Mouse (Mus musculus): ENCODE data around the gene Mtf2.
A peak's percentile ranks its signal among the peaks of the same experiment; 100 is the strongest.
"Not testable (repeated sequence)": the region's sequence is repeated elsewhere in the genome, so short reads cannot be mapped to it uniquely, and the experiment has no call there.

Gene Mtf2

GRCm38 (mm10) chr5:108065465-108066411, at the start of gene Mtf2:
Mtf2 (plus strand) TSS chr5:108065674.
- DNase-seq = peak; percentile 97 to 98

DNA sequence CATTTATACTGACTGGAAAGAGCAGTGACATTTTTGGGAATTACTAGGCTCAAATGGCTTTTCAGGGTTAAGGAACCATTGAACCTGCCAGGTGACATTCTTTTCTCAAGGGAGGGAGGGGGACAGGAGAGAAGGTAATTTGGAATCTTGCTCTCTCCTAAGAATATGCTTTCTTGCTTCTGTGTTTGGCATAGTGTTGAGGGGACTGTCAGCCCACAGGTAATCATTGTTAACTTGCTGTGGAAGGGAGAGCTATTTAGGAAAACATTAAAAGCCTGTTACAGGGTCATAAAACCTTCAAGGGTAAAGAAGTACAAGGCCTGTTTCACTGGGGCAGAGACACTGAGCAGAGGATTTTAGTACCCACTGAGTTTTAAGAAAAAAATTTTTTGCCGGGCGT, 48.2 kb upstream of the Mtf2 start:
- no peak for DNase-seq

- no peak for DNase-seq
Measured at GRCm38 (mm10) chr5:108019367-108019766, 46.1 kb upstream of the Mtf2 start.

GRCm38 (mm10) chr5:108021346-108021745, 44.1 kb upstream of the Mtf2 start:
- DNase-seq = no peak

GRCm38 (mm10) chr5:108028230-108028629, 37.2 kb upstream of the Mtf2 start:
- DNase-seq = no peak

- not testable (repeated sequence) for DNase-seq
Measured at GRCm38 (mm10) chr5:108028797-108029536, 36.5 kb upstream of the Mtf2 start.

GRCm38 (mm10) chr5:108029968-108030367, 35.5 kb upstream of the Mtf2 start:
- peak in 1 of 2 experiments; percentile 23 for DNase-seq

- no peak for DNase-seq
Measured at GRCm38 (mm10) chr5:108031267-108031666, 34.2 kb upstream of the Mtf2 start.

GRCm38 (mm10) chr5:108034194-108034593, 31.3 kb upstream of the Mtf2 start:
- peak in 1 of 2 experiments; percentile 20 for DNase-seq

GRCm38 (mm10) chr5:108035523-108035922, 30.0 kb upstream of the Mtf2 start:
- DNase-seq = no peak

- DNase-seq = no peak
Measured at GRCm38 (mm10) chr5:108042061-108042460, 23.4 kb upstream of the Mtf2 start.

- DNase-seq = no peak
Measured at GRCm38 (mm10) chr5:108043908-108044307, 21.6 kb upstream of the Mtf2 start.

DNA sequence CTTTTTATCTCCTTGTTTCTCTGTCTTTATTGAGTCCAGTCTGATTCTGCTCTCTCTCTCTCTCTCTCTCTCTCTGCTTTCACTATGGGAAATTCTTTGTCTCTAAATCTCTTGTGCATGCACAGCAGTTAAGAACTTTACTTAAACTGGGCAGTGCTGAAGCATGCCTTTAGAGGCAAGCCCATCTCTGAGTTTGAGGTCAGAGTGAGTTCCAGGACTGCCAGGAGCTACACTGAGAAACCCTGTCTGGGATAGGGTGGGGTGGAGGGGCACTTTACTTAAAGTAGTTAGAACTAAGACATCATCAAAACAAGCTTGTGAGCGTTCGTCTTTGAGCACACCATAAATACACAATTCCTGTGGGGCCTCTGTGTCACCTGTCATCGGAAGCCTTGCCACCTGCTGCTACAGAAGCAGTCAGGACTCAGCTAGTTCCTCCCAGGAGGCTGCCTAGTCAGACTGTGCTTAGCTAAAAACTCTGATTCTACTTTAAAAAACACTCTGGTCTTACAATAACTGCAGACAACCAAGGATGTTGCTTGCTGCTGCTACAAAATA, 15.7 kb upstream of the Mtf2 start:
- no peak for DNase-seq

DNA sequence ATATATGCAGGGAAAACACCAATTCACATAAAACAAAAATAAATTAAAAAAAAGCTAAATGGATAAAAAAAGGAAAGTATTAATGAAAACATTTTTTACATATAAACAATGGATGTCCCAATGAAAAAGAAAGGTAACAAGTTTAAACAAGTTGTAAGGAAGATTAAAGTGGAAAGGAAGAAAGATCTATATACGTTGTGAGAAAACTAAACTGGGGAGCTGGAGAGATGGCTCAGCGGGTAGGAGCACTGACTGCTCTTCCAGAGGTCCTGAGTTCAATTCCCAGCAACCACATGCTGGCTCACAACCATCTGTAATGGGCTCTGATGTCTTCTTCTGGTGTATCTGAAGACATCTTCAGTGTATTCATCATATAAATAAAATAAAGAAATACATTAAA, 14.4 kb upstream of the Mtf2 start:
- no peak for DNase-seq

DNA sequence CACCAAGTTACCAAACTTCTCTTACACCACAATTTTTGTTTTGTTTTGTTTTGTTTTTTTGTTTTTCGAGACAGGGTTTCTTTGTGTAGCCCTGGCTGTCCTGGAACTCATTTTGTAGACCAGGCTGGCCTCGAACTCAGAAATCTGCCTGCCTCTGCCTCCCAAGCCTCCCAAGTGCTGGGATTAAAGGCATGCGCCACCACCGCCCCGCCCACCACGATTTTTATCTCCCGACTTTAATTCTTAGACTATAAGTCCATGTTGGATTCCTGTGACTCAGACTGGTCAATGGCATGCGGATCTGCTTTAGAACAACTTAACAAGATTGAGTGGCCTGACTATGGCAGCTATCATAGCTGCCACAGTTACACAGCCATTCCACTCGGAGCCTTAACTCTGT, 13.7 kb upstream of the Mtf2 start:
- not testable (repeated sequence) for DNase-seq

GRCm38 (mm10) chr5:108052200-108052599, 13.3 kb upstream of the Mtf2 start:
- no peak for DNase-seq

- DNase-seq = no peak
Measured at GRCm38 (mm10) chr5:108053566-108053965, 11.9 kb upstream of the Mtf2 start.

GRCm38 (mm10) chr5:108060413-108060812, 5.1 kb upstream of the Mtf2 start:
- DNase-seq = no peak

- DNase-seq = no peak
Measured at GRCm38 (mm10) chr5:108072301-108072700, 6.8 kb downstream of the Mtf2 start.

DNA sequence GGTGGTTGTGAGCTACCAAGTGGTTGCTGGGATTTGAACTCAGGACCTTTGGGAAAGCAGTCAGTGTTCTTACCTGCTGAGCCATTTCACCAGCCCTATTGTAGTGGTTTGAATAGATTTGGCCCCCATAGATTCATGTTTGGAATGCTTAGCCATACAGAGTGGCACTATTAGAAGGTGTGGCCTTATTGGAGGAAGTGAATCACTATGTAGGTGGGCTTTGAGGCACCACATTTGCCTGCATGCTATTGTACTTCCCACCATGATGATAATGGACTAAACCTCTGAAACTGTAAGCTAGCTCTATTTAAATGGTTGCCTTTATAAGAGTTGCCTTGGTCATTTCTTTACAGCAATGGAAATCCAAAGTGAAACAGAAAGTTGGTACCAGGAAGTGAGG, 10.8 kb downstream of the Mtf2 start:
- no peak for DNase-seq

DNA sequence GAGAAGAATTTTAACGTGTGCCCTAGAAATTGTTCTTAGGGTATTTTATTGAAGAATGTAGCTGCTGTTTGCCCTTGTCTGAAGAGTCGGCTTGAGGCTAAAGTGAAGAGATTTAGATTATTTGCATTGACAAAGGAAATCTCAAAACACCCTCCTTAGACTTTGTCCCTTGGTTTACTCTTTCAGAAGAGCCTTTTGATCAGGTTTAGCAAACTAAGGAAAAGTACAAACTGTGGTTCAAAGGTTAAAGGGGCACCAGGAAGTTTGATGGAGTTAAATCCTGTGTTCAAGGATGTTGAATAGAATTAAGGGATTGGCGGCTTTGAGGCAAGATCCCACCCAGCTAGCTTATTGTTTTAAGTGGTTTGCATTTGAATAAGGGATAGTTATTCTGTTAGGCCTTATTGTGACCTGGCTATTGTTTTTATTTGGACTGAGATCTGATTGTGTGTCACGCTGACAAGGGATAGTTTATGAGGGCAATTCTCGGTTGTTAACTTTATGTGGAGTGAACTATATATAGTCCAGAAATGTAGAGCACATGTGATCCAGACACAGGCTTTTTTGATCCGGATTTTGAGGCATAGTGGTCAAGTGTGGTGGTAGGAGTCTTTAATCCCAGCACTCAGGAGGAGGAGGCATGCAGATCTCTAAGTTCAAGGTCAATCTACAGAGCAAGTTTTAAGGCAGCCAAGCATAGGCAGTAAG, 11.5 kb downstream of the Mtf2 start:
- DNase-seq = no peak

DNA sequence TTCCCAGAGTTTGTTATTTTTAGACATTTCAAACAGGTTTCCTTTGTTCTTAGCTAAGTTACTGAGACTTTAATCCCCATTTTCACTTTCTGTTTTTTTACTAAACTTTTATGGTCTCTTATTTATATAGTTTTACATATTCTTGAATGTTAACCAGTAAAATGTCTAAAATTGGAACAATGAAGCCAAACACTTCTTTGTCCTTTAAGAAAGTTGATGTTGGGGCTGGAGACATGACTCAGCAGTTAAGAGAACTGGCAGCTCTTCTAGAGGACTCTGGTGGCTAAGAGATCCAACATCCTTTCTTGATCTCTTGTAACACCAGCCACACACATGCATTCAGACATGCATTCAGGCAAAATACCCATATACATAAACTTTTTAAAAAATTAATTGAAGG, 14.1 kb downstream of the Mtf2 start:
- no peak for DNase-seq

DNA sequence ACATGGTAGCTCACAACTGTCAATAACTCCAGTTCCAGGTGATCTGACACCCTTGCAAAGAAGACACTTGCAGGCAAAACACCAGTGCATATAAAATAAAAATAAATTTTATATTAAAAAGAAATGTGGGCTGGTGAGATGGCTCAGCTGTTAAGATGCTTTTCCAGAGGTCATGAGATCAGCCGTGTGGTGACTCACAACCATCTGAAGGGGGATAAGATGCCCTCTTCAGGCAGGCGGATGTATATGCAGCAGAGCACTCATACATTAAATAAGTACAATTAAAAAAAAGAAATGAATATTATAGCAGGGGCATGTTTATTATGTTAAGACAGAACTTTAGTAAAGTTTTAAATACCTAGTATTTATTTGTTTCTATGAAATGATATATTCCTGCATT, 16.9 kb downstream of the Mtf2 start:
- no peak for DNase-seq

Data from cerebellum, postnatal 36 days (tissue).